Mouse (Mus musculus) heart, embryonic 11.5 days (tissue): ENCODE measurements at regions not wholly inside any gene's neighbourhood (a gene's known extent, or its start where the extent isn't known, plus 50 kb on each side); places are given as distances from the start of the nearest gene placed in this dataset.

Experiments used
- ATAC-seq: fragments of 200-750 bp; cut with Nextera tagmentation; replicated peaks from 2 replicates; pipeline ENCODE4 v1.8.0; 2017; ENCODE audit warnings: moderate library complexity; ENCODE audit not compliant: insufficient number of reproducible peaks, low FRiP score, low TSS enrichment
- H3K27ac ChIP-seq: fragments of 300-500 bp; sonication (generic); 2 replicates; pipeline ENCODE4 v1.5.1; 2014; ENCODE audit warnings: mild to moderate bottlenecking, low read depth, low read length
- H3K27me3 ChIP-seq: fragments of 300-500 bp; sonication (generic); 2 replicates; pipeline ENCODE4 v1.6.1; 2014; ENCODE audit warnings: mild to moderate bottlenecking, low read length, mixed read lengths; ENCODE audit not compliant: control insufficient read depth, insufficient read depth
- H3K36me3 ChIP-seq: fragments of 300-500 bp; sonication (generic); 2 replicates; pipeline ENCODE4 v1.6.1; 2014; ENCODE audit warnings: mild to moderate bottlenecking, low read length, moderate library complexity, mixed read lengths; ENCODE audit not compliant: control insufficient read depth, insufficient read depth
- H3K4me1 ChIP-seq: fragments of 300-500 bp; sonication (generic); 2 replicates; pipeline ENCODE4 v1.6.1; 2014; ENCODE audit warnings: low read length; ENCODE audit not compliant: control insufficient read depth, insufficient read depth
- H3K4me2 ChIP-seq: fragments of 300-500 bp; sonication (generic); 2 replicates; pipeline ENCODE4 v1.6.1; 2014; ENCODE audit warnings: mild to moderate bottlenecking, moderate library complexity
- H3K4me3 ChIP-seq: fragments of 300-500 bp; sonication (generic); 2 replicates; pipeline ENCODE4 v1.5.1; 2014; ENCODE audit warnings: low read depth, low read length
- H3K9ac ChIP-seq: fragments of 300-500 bp; sonication (generic); 2 replicates; pipeline ENCODE4 v1.6.1; 2014; ENCODE audit warnings: mild to moderate bottlenecking, low read depth, low read length, moderate library complexity
- H3K9me3 ChIP-seq: fragments of 300-500 bp; sonication (generic); replicated peaks from 2 replicates; pipeline ENCODE4 v1.6.1; 2016; ENCODE audit warnings: low read length; ENCODE audit not compliant: control insufficient read depth
- WGBS: fragments of 180-500 bp; shearing (Covaris S2); extraction: QIAGEN DNeasy Blood & Tissue Kit; methylation state at CpG from one replicate; pipeline ENCODE4 v1.1.7; 2014; ENCODE audit not compliant: insufficient replicate concordance; 5-methylcytosine and 5-hydroxymethylcytosine counted together

GRCm38 (mm10) chr3:148424089-148424488, 566.3 kb downstream of the Adgrl2 start:
- Histone ChIP-seq H3K27ac (no peak overlapping the region), H3K9me3 (no peaks in the 10 kb centered on the region), H3K36me3 (no peaks in the 10 kb centered on the region), H3K4me2 (no peak overlapping the region), H3K4me3 (no peak overlapping the region), H3K27me3 (peaks cover 68% of the 10 kb centered on the region), H3K9ac (no peak overlapping the region), H3K4me1 (no peaks in the 10 kb centered on the region)
- WGBS, result 89% methylated on average over 4 of the region's 4 CpGs
- no peak for ATAC-seq

GRCm38 (mm10) chr3:148423383-148423782, 567.0 kb downstream of the Adgrl2 start:
- Histone ChIP-seq H3K27me3 (peaks cover 65% of the 10 kb centered on the region), H3K9ac (no peak overlapping the region), H3K27ac (no peak overlapping the region), H3K9me3 (no peaks in the 10 kb centered on the region), H3K4me1 (no peaks in the 10 kb centered on the region), H3K4me3 (no peak overlapping the region), H3K36me3 (no peaks in the 10 kb centered on the region), H3K4me2 (no peak overlapping the region)
- WGBS, result 85% methylated on average over 1 of the region's 1 CpGs
- no peak for ATAC-seq

- WGBS, result 40% methylated on average over 3 of the region's 3 CpGs
Measured at GRCm38 (mm10) chr3:148422720-148423119, 567.6 kb downstream of the Adgrl2 start.

GRCm38 (mm10) chr3:148422205-148422604, 568.1 kb downstream of the Adgrl2 start:
- no peak overlapping the region for H3K27ac ChIP-seq
- no peak for ATAC-seq
- no peak overlapping the region for H3K4me2 ChIP-seq
- H3K27me3 ChIP-seq, result peaks cover 55% of the 10 kb centered on the region
- H3K9ac ChIP-seq, result no peak overlapping the region
- H3K4me1 ChIP-seq, result no peaks in the 10 kb centered on the region
- no peaks in the 10 kb centered on the region for H3K36me3 ChIP-seq
- 32% methylated on average over 2 of the region's 2 CpGs for WGBS
- H3K4me3 ChIP-seq, result no peak overlapping the region
- no peaks in the 10 kb centered on the region for H3K9me3 ChIP-seq

More at GRCm38 (mm10) chr3:148422720-148423119, 567.6 kb downstream of the Adgrl2 start:
- H3K9me3 ChIP-seq, result no peaks in the 10 kb centered on the region
- H3K4me1 ChIP-seq, result no peaks in the 10 kb centered on the region
- peaks cover 60% of the 10 kb centered on the region for H3K27me3 ChIP-seq
- no peaks in the 10 kb centered on the region for H3K36me3 ChIP-seq
- no peak overlapping the region for H3K4me3 ChIP-seq
- H3K27ac ChIP-seq, result no peak overlapping the region
- no peak for ATAC-seq
- no peak overlapping the region for H3K9ac ChIP-seq
- H3K4me2 ChIP-seq, result no peak overlapping the region

GRCm38 (mm10) chr3:148420303-148420702, 570.1 kb downstream of the Adgrl2 start:
- peaks cover 36% of the 10 kb centered on the region for H3K27me3 ChIP-seq
- no peak overlapping the region for H3K4me3 ChIP-seq
- H3K36me3 ChIP-seq, result no peaks in the 10 kb centered on the region
- ATAC-seq, result no peak
- no peak overlapping the region for H3K27ac ChIP-seq
- WGBS, result 79% methylated on average over 5 of the region's 5 CpGs
- H3K4me2 ChIP-seq, result no peak overlapping the region
- H3K9me3 ChIP-seq, result no peaks in the 10 kb centered on the region
- no peak overlapping the region for H3K9ac ChIP-seq
- H3K4me1 ChIP-seq, result no peaks in the 10 kb centered on the region

- H3K4me2 ChIP-seq, result no peak overlapping the region
- WGBS, result 70% methylated on average over 2 of the region's 2 CpGs
- ATAC-seq, result no peak
- no peak overlapping the region for H3K9ac ChIP-seq
- no peak overlapping the region for H3K4me3 ChIP-seq
- peaks cover 31% of the 10 kb centered on the region for H3K27me3 ChIP-seq
- H3K36me3 ChIP-seq, result no peaks in the 10 kb centered on the region
- no peaks in the 10 kb centered on the region for H3K4me1 ChIP-seq
- no peak overlapping the region for H3K27ac ChIP-seq
- no peaks in the 10 kb centered on the region for H3K9me3 ChIP-seq
Measured at GRCm38 (mm10) chr3:148419462-148420074, 570.8 kb downstream of the Adgrl2 start.

- 2% methylated on average over 6 of the region's 6 CpGs for WGBS
- Histone ChIP-seq H3K9ac (no peak overlapping the region), H3K4me2 (peak overlapping the region; percentile 27; the same call in 1 of the 2 replicates), H3K27ac (no peak overlapping the region), H3K9me3 (no peaks in the 10 kb centered on the region), H3K4me3 (no peak overlapping the region), H3K27me3 (peaks cover 21% of the 10 kb centered on the region), H3K36me3 (no peaks in the 10 kb centered on the region), H3K4me1 (no peaks in the 10 kb centered on the region)
- no peak for ATAC-seq
Measured at GRCm38 (mm10) chr3:148418067-148418466, 572.3 kb downstream of the Adgrl2 start.

- H3K27ac ChIP-seq, result no peak overlapping the region
- no peak for ATAC-seq
- H3K4me3 ChIP-seq, result no peak overlapping the region
- H3K27me3 ChIP-seq, result peaks cover 15% of the 10 kb centered on the region
- no peaks in the 10 kb centered on the region for H3K9me3 ChIP-seq
- H3K4me2 ChIP-seq, result no peak overlapping the region
- no peak overlapping the region for H3K9ac ChIP-seq
- no peaks in the 10 kb centered on the region for H3K36me3 ChIP-seq
- no peaks in the 10 kb centered on the region for H3K4me1 ChIP-seq
- WGBS, result 80% methylated on average over 7 of the region's 7 CpGs
Measured at GRCm38 (mm10) chr3:148415443-148415842, 574.9 kb downstream of the Adgrl2 start.

GRCm38 (mm10) chr3:148413027-148413426, 577.3 kb downstream of the Adgrl2 start:
- H3K4me2 ChIP-seq, result no peak overlapping the region
- no peak overlapping the region for H3K9ac ChIP-seq
- H3K4me1 ChIP-seq, result no peaks in the 10 kb centered on the region
- ATAC-seq, result no peak
- H3K27ac ChIP-seq, result no peak overlapping the region
- H3K36me3 ChIP-seq, result no peaks in the 10 kb centered on the region
- WGBS, result 67% methylated on average over 1 of the region's 1 CpGs
- no peaks in the 10 kb centered on the region for H3K9me3 ChIP-seq
- no peak overlapping the region for H3K4me3 ChIP-seq
- H3K27me3 ChIP-seq, result no peaks in the 10 kb centered on the region
